Mouse (Mus musculus) T-helper 17 cell (primary cell): Measurements from ENCODE around the gene Rasgef1a.

Experiments
- in situ Hi-C, 2 experiments: fragments of 300-600 bp; cut with MboI, MseI; formaldehyde crosslinking; loops; 1 replicate in 1 of 2; 2 replicates in 1 of 2; pipeline ENCODE4 v1.15.1; 2025; ENCODE audit warnings: high pct_unique_total_duplicates in 2 of 2

Rasgef1a gene

DNA sequence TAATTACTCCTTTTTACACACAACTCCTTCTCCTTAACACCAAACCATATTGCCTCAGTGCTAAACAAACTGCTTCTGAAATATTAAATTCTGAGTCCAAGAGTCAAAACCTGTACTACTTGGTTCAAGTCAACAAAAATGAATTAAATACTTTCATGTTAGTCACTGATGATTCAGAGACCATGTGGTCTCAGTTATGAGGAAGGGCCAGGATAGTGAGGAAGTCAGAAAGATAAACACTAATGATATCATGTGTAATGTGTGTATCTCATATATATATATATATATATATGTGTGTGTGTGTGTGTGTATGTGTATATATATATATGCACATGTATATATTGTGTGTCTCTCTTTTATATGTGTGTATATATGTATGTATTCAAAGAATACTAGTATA is 115.3 kb downstream of the Rasgef1a start:
- in situ Hi-C loops: no loop called here

DNA sequence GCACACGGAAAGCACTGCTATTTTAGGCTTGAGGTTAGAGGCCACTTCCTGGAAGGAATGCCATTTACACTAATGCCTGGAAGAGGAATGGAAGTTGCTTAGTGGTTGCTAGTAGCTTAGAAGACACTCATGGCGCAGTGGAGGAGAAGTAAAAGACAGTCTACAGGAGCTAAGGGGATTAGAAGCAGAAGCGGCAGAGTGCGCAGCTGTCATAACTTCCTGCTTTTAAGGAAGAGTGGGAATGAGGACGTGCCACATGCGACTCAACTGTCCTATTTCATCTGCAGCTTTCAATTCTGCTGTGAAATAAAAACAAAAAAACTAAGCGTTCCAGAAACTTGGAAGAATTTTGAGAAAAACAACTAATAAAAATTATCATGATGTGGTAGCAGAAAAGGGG is 116.0 kb downstream of the Rasgef1a start:
- in situ Hi-C loops: no loop called here

DNA sequence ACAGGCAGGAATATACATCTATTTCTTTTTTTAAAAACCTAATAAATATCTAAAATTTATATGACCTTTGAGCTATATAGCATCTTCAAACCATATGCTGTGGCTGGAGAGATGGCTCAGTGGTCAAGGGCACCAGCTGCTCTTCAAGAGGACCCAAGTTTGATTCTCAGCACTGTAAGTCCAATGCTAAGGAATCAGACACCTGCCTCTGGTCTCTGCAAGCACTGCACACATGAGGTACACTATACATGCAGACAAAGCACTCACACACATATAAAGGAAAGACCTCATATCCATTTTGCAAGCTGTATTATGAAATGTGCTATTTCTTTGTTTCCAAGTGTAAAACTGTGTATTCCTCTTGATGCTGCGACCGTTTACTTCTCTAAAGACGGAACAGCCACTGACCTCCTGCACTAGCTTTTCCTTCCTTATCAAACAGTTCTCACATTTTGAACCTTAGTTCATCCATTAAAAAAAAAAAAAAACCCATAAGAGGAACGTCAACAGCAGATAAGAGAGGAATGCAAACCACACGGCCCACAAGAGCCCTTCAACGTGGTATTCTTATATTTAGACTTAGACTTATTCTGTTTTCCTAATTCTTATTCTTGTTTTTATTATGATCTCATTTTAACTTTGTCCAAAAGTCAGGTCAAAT is 116.7 kb downstream of the Rasgef1a start:
- in situ Hi-C loops: no loop called here

DNA sequence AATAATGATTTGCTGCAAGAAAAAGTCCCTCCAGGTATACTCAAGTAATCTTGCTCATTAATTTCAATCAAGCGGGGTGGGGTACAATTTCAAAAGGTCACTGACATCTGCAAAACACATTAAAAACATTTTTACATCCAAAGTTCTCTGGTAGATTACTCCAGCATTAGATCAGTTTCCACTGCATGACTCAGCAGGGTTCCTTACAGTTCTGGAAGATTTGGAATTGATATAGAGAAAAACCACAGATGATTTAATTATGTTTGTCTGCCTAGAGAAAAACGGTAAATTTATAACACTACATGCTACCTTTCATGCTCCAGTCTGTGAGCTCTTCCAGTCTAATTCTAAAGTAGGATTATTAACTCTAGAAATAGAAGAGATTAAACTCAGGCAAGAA is 118.8 kb downstream of the Rasgef1a start:
- in situ Hi-C loops: loop anchor here in 1 of 2 experiments (10.0 kb wide), 1 partner anchor 285 kb away; the partner anchor contains the start of gene Zfp637

DNA sequence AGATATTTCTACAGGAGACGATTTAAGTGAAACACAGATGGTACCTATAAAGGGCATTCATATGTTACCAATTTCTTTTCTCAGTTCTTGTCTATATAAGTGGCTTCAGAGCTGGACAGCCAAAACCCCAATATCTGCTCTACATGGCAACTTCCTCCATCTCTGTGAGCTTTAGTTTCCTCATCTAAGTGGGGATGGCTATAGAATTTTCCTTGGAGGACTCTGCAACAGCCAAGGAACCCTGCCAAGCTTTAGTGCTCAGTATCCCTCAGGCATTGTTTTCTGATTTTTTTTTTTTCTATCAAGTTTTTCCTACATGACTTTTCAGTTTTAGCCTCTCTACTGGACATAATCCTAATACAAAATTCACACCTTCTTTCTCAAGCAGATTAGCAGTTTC is 123.2 kb downstream of the Rasgef1a start:
- in situ Hi-C loops: loop anchor here in 1 of 2 experiments (10.0 kb wide), 1 partner anchor 290 kb away; the partner anchor contains the start of gene Zfp637

DNA sequence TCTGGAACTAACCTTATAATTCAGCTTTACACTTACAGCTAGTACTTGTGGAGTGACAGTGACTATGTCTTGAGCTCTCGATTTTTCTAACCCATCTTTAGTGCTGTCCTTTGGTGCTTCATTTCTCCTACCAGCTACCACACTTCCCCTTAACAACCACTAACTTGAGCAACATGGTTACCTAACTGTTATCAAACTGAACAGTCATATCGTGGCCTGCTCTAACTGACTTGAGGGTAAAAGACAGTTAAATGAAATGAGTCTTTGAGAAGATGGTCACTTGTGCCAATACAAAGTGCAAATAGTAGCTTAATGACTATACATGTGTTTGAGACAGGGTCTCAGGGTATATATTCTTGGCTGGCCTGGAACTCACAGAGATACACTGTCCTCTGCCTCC is 125.9 kb downstream of the Rasgef1a start:
- in situ Hi-C loops: loop anchor here in 1 of 2 experiments (10.0 kb wide), 1 partner anchor 292 kb away; the partner anchor contains the start of gene Zfp637

DNA sequence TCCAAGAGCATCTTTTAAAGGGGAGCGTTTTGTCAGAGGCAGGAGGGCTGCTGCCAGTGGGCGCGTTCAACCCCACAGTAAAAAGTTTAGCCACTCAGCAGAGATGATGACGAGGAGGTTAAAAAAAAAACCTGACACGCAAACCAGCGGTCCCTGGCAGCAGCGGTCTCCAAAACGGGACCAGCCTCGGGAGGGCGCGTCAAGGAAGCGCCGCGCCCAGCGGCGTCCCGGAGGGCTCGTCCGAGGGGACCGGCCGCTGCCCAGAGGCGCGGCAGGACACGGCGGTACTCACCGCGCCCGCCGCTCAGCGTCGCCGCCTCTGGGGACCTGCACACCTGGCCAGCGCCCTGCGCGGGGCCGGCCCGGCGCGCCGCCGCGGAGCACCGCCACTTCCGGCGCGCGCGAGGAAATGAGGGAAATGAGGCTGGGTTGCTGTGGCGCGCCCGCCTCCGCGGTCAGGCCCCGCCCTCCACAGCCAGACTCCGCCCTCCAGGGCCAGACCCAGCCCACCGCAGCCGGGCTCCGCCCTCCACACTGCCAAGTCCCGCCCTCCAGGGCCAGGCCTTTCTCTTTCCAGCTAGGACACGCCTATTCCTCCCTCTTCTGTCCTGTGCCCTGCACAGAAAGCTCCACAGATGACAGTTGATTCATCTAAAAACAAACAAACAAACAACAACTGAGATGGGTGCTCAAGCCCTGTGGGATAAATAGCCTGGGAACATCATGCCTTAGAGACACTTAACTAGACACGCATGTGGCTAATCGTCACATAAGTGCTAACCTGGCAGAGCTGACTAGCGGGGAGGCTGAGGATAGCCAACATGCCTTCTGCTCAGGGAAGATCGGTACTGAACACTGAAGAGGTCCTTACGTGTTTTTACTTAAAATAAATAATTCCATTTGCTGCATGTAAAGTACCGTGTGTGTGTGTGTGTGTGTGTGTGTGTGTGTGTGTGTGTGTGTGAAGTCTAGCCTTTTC is 127.8 kb downstream of the Rasgef1a start, which contains the start of gene Csgalnact2:
TSS of gene Csgalnact2 (minus strand) at position 410 of the 979 bp plus-strand sequence.
- in situ Hi-C loops: loop anchor here in 1 of 2 experiments (10.0 kb wide), 1 partner anchor 294 kb away; the partner anchor contains the start of gene Zfp637

DNA sequence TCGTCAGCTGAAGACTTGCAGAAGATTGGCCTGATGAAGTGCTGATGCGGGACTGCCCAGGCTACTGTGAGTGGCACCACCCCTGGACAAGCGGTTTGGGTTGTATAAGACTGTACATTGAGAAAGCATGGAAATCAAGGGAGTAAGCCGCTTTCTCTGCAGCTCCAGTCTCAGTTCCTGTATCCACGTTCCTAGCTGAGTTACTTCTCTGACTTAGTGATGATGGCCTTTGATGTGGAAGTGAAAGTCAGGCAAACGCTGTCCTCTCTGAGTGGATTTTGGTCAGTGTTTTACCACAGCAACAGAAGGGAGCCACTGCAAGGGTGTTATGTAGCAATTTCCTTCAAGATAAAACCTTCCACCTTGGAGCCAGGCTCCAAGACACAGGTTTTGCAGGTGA is 129.7 kb downstream of the Rasgef1a start:
- in situ Hi-C loops: loop anchor here in 1 of 2 experiments (5.0 kb wide), 1 partner anchor 289 kb away; no protein-coding TSS in a partner anchor
